Mouse (Mus musculus) embryonic facial prominence, embryonic 13.5 days (tissue): ENCODE results near the gene Ficd. TPM values are rescaled to one million over a fixed set of nuclear protein-coding genes. Genes with fewer than 3 reads are reported as not detected.
A peak's percentile ranks its signal among the peaks of the same experiment; 100 is the strongest.
"Not testable (repeated sequence)": the region's sequence is repeated elsewhere in the genome, so short reads cannot be mapped to it uniquely, and the experiment has no call there.

Source experiments
- ATAC-seq: fragments of 200-750 bp; cut with Nextera tagmentation; 2 replicates; pipeline ENCODE4 v1.8.0; 2017; ENCODE audit warnings: low read depth; ENCODE audit not compliant: insufficient number of reproducible peaks, insufficient read depth, low FRiP score, low TSS enrichment
- H3K27ac ChIP-seq: fragments of 300-500 bp; sonication (generic); 2 replicates; pipeline ENCODE4 v1.5.1; 2015; ENCODE audit warnings: moderate library complexity, mild to moderate bottlenecking, inconsistent platforms
- H3K27me3 ChIP-seq: fragments of 300-500 bp; sonication (generic); 2 replicates; pipeline ENCODE4 v1.6.1; 2015; ENCODE audit warnings: mild to moderate bottlenecking, inconsistent platforms
- H3K36me3 ChIP-seq: fragments of 300-500 bp; sonication (generic); 2 replicates; pipeline ENCODE4 v1.6.1; 2015; ENCODE audit warnings: mild to moderate bottlenecking, inconsistent platforms
- H3K4me1 ChIP-seq: fragments of 300-500 bp; sonication (generic); 2 replicates; pipeline ENCODE4 v1.6.1; 2015; ENCODE audit warnings: inconsistent platforms
- H3K4me2 ChIP-seq: fragments of 300-500 bp; sonication (generic); 2 replicates; pipeline ENCODE4 v1.6.1; 2015; ENCODE audit warnings: moderate library complexity, mild to moderate bottlenecking, inconsistent platforms
- H3K4me3 ChIP-seq: fragments of 300-500 bp; sonication (generic); 2 replicates; pipeline ENCODE4 v1.5.1; 2015; ENCODE audit warnings: mild to moderate bottlenecking, inconsistent platforms
- H3K9ac ChIP-seq: fragments of 300-500 bp; sonication (generic); 2 replicates; pipeline ENCODE4 v1.6.1; 2015; ENCODE audit warnings: mild to moderate bottlenecking, inconsistent platforms
- H3K9me3 ChIP-seq: fragments of 300-500 bp; sonication (generic); 2 replicates; pipeline ENCODE4 v1.6.1; 2016; ENCODE audit warnings: inconsistent platforms
- WGBS: fragments of 180-500 bp; shearing (Covaris S2); methylation state at CpG from one replicate; pipeline ENCODE4 v1.1.7; 2015; ENCODE audit warnings: mixed read lengths; 5-methylcytosine and 5-hydroxymethylcytosine counted together
- polyA plus RNA-seq: library from polyadenylated mRNA; unstranded; fragments of >200 nt; fragmentation: Nextera tagmentation; extraction: Ambion mirVana; gene quantifications from 2 replicates; pipeline ENCODE4 v1.2.1, GENCODE M21; 2015

The Ficd gene
- polyA plus RNA-seq, 1 experiment from 2014 or later = 6.2 TPM

DNA sequence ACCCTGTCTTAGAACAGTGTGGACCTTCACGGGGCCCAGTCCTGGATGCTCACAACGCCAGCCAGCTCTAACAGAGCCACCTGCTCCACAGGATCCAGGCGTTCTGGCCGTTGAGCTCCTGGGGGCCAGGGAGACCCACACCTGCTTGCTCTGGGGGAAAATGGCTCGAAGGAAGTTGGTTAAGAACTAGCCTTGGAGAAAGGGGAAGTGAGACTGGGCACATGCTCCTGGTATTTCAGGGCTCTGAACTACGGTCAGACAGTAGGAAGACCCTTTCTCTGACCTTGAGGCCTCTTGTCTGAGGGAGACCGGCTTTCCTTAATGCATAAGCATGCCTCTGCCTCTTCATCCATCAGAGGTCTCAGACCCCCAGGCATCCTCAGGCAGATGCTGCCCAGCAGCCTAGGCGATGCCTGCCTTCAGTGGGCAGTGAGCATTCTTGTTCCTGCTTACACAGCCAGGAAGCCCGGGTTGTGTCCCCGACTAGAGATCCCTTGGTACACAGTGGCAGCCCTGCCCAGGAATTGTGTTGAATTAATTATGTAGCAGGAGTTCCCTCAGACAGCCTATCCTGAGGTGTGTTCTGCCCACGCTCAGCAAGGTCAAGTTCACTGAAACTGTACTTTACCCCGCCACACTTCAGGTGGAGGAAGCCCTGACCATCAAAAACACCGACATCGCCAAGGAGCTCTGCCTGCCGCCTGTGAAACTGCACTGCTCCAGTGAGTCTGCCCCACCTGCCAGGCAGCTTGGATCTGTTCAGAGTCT lies 40.7 kb downstream of the Ficd start:
- H3K27ac ChIP-seq = no peak overlapping the region
- no peaks in the 10 kb centered on the region for H3K9me3 ChIP-seq
- no peak overlapping the region for H3K9ac ChIP-seq
- WGBS = 89% methylated on average over 15 of the region's 15 CpGs
- ATAC-seq = no peak
- peaks cover 42% of the 10 kb centered on the region for H3K36me3 ChIP-seq
- peaks cover 38% of the 10 kb centered on the region for H3K4me1 ChIP-seq
- no peak overlapping the region for H3K4me3 ChIP-seq
- no peaks in the 10 kb centered on the region for H3K27me3 ChIP-seq
- no peak overlapping the region for H3K4me2 ChIP-seq

GRCm38 (mm10) chr5:113776896-113777226 lies 41.3 kb downstream of the Ficd start:
- Histone ChIP-seq H3K27me3 (no peaks in the 10 kb centered on the region), H3K36me3 (peaks cover 42% of the 10 kb centered on the region), H3K4me3 (no peak overlapping the region), H3K27ac (no peak overlapping the region), H3K9me3 (no peaks in the 10 kb centered on the region), H3K9ac (no peak overlapping the region), H3K4me1 (peaks cover 38% of the 10 kb centered on the region), H3K4me2 (no peak overlapping the region)
- 88% methylated on average over 8 of the region's 8 CpGs for WGBS
- ATAC-seq = no peak

GRCm38 (mm10) chr5:113777728-113778127 lies 42.1 kb downstream of the Ficd start:
- not testable (repeated sequence) for ATAC-seq, H3K27ac ChIP-seq, H3K9me3 ChIP-seq, H3K9ac ChIP-seq, H3K27me3 ChIP-seq, H3K4me2 ChIP-seq, H3K4me3 ChIP-seq
- WGBS = 87% methylated on average over 8 of the region's 8 CpGs
- Histone ChIP-seq H3K36me3 (peaks cover 42% of the 10 kb centered on the region), H3K4me1 (peaks cover 39% of the 10 kb centered on the region)

- Histone ChIP-seq H3K9me3 (no peaks in the 10 kb centered on the region), H3K4me2 (no peak overlapping the region), H3K27ac (0 out of 2 replicates have a peak overlapping the region, but pooled peaks have one; percentile 68), H3K4me3 (no peak overlapping the region), H3K4me1 (peaks cover 45% of the 10 kb centered on the region), H3K36me3 (peaks cover 38% of the 10 kb centered on the region), H3K27me3 (no peaks in the 10 kb centered on the region; the same call in 1 of the 2 replicates), H3K9ac (no peak overlapping the region)
- no peak for ATAC-seq
- WGBS = 68% methylated on average over 5 of the region's 5 CpGs
Measured at GRCm38 (mm10) chr5:113779569-113779968, 44.0 kb downstream of the Ficd start.

DNA sequence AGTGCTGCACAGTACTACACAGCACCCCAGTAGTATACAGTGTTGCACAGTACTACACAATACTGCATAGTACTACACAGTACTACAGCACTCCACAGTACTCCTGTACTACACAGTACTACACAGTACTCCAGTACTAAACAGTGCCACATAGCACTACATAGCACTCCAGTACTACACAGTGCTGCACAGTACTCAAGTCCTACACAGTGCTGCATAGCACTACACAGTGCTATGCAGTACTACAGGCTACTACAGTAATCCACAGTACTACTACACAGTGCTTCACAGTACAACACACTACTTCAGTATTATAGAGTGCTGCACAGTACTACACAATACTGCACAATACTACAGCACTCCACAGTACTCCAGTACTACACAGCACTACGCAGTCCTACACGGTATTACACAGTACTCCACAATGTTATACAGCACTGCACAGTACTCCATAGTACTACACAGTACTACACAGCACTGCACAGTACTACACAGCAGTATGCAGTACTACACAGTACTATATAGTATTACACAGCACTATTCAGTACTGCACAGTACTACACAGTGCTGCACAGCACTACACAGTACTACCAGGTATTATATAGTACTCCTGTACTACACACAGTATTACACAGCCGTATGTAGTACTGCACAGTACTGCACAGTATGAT lies 44.6 kb downstream of the Ficd start:
- Histone ChIP-seq H3K9me3 (no peaks in the 10 kb centered on the region), H3K36me3 (peaks cover 31% of the 10 kb centered on the region), H3K27me3 (no peaks in the 10 kb centered on the region; the same call in 1 of the 2 replicates), H3K9ac (no peak overlapping the region), H3K4me1 (peaks cover 45% of the 10 kb centered on the region), H3K27ac (no peak overlapping the region), H3K4me2 (no peak overlapping the region), H3K4me3 (no peak overlapping the region)
- WGBS = 95% methylated on average over 3 of the region's 3 CpGs
- peak; percentile 49; the same call in 1 of the 2 replicates for ATAC-seq

GRCm38 (mm10) chr5:113780763-113781162 lies 45.2 kb downstream of the Ficd start:
- H3K27me3 ChIP-seq = no peaks in the 10 kb centered on the region; the same call in 1 of the 2 replicates

DNA sequence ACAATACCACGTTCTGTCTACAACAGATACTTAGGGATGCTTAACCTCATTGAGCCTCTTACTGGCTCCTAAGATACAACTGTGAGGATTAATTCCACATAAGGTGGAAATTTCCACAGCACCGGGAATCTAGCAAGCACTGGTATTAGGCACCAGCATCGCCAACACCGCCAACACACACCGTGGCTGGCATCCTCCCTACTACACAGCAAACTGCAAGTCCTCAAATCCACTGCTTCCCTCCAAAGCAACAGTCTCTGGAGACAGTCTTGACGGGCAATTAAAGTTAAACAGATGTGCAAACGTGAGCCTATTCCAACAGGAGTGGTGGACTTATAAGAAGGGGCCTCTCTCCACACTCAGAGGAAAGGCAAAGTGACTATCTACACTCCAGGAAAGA lies 45.7 kb downstream of the Ficd start:
- Histone ChIP-seq H3K4me2 (no peak overlapping the region), H3K4me3 (no peak overlapping the region), H3K27ac (peak overlapping the region; percentile 28; the same call in 1 of the 2 replicates), H3K27me3 (no peaks in the 10 kb centered on the region; the same call in 1 of the 2 replicates), H3K9ac (no peak overlapping the region), H3K36me3 (peaks cover 21% of the 10 kb centered on the region), H3K4me1 (peaks cover 45% of the 10 kb centered on the region), H3K9me3 (no peaks in the 10 kb centered on the region)
- 60% methylated on average over 7 of the region's 7 CpGs for WGBS
- ATAC-seq = no peak

More at GRCm38 (mm10) chr5:113780763-113781162, 45.2 kb downstream of the Ficd start:
- H3K4me2 ChIP-seq = no peak overlapping the region
- H3K4me1 ChIP-seq = peaks cover 45% of the 10 kb centered on the region
- H3K36me3 ChIP-seq = peaks cover 26% of the 10 kb centered on the region
- WGBS = 94% methylated on average over 5 of the region's 5 CpGs
- ATAC-seq = no peak
- peak overlapping the region; percentile 28; the same call in 1 of the 2 replicates for H3K27ac ChIP-seq
- H3K4me3 ChIP-seq = no peak overlapping the region
- no peaks in the 10 kb centered on the region for H3K9me3 ChIP-seq
- H3K9ac ChIP-seq = no peak overlapping the region

GRCm38 (mm10) chr5:113781875-113782274 lies 46.3 kb downstream of the Ficd start:
- Histone ChIP-seq H3K9ac (no peak overlapping the region), H3K27me3 (no peaks in the 10 kb centered on the region; the same call in 1 of the 2 replicates), H3K9me3 (no peaks in the 10 kb centered on the region), H3K4me1 (peaks cover 48% of the 10 kb centered on the region), H3K4me2 (no peak overlapping the region), H3K4me3 (no peak overlapping the region), H3K27ac (no peak overlapping the region), H3K36me3 (peaks cover 14% of the 10 kb centered on the region)
- 83% methylated on average over 7 of the region's 7 CpGs for WGBS
- ATAC-seq = no peak

- peaks cover 53% of the 10 kb centered on the region for H3K4me1 ChIP-seq
- 84% methylated on average over 7 of the region's 7 CpGs for WGBS
- peak overlapping the region; percentile 92 for H3K27ac ChIP-seq
- H3K27me3 ChIP-seq = no peaks in the 10 kb centered on the region; the same call in 1 of the 2 replicates
- no peaks in the 10 kb centered on the region for H3K9me3 ChIP-seq
- H3K36me3 ChIP-seq = peaks cover 7% of the 10 kb centered on the region
- ATAC-seq = no peak
- H3K9ac ChIP-seq = 0 out of 2 replicates have a peak overlapping the region, but pooled peaks have one; percentile 52
- no peak overlapping the region for H3K4me3 ChIP-seq
- no peak overlapping the region for H3K4me2 ChIP-seq
Measured at GRCm38 (mm10) chr5:113782624-113783023, 47.0 kb downstream of the Ficd start.

DNA sequence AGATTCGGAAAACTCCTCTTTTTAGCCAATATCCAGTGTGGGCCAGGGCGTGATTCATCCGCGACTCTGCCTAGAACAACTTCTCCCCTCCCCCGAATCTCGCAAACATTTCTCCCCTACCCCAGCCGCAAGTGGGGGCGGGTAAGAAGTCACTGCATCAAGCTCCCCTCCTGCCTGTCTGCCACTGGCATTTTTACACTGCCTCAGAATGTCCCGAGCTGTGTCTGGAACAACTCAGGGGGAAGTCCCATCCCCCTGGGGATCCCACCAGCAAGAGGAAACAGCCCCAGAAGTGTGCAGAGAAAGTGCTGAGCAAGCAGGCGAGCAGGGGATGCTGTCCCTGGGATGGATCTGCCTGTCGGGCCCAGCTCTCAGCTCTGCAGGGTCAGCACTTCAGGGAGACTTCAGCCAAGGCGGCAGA lies 48.0 kb downstream of the Ficd start:
- Histone ChIP-seq H3K9ac (peak overlapping the region; percentile 52), H3K4me3 (no peak overlapping the region), H3K36me3 (no peaks in the 10 kb centered on the region), H3K27ac (peak overlapping the region; percentile 92), H3K4me2 (peak overlapping the region; percentile 41), H3K4me1 (peaks cover 55% of the 10 kb centered on the region), H3K27me3 (no peaks in the 10 kb centered on the region; the same call in 1 of the 2 replicates), H3K9me3 (no peaks in the 10 kb centered on the region)
- 4% methylated on average over 12 of the region's 12 CpGs for WGBS
- no peak for ATAC-seq

GRCm38 (mm10) chr5:113784104-113784503 lies 48.5 kb downstream of the Ficd start:
- Histone ChIP-seq H3K4me1 (peaks cover 57% of the 10 kb centered on the region), H3K9ac (peak overlapping the region; percentile 52; the same call in 1 of the 2 replicates), H3K27ac (peak overlapping the region; percentile 92), H3K4me2 (peak overlapping the region; percentile 41)
- not testable (repeated sequence) for H3K27me3 ChIP-seq, H3K36me3 ChIP-seq, H3K9me3 ChIP-seq, H3K4me3 ChIP-seq, ATAC-seq
- WGBS = 27% methylated on average over 3 of the region's 3 CpGs
